Mouse (Mus musculus) layer of hippocampus, postnatal 14 days (tissue): ENCODE data around the gene Sfn. TPM values are rescaled to one million over a fixed set of nuclear protein-coding genes. Genes with fewer than 3 reads are reported as not detected.
"Not testable (repeated sequence)": the region's sequence is repeated elsewhere in the genome, so short reads cannot be mapped to it uniquely, and the experiment has no call there.

ENCODE experiments used
- DNase-seq, 2 experiments: peaks; one replicate each; pipeline ENCODE4 v3.0.0; 2021 to 2022; ENCODE audit warnings: low spot score in 2 of 2, mixed read lengths in 1 of 2
- long read RNA-seq, 2 experiments: library from polyadenylated mRNA; stranded (forward); transcript quantifications; one replicate each; pipeline ENCODE4 v2.0.0; 2021
- total RNA-seq, 2 experiments: library from RNA; stranded (reverse); gene quantifications; 2 replicates each; pipeline ENCODE4 v1.2.3; 2021

Gene Sfn
- 1 to 10 TPM; 1.2 to 1.5 TPM for total RNA-seq
- long read RNA-seq, experiment 1 = 0 reads
- long read RNA-seq, experiment 2 = 0 reads

- no peak for DNase-seq
Measured at GRCm38 (mm10) chr4:133601721-133602218, at the start of gene Sfn. Gene Sfn (minus strand): TSS chr4:133602168.

GRCm38 (mm10) chr4:133651445-133651844 lies 49.5 kb upstream of the Sfn start:
- DNase-seq = no peak

DNA sequence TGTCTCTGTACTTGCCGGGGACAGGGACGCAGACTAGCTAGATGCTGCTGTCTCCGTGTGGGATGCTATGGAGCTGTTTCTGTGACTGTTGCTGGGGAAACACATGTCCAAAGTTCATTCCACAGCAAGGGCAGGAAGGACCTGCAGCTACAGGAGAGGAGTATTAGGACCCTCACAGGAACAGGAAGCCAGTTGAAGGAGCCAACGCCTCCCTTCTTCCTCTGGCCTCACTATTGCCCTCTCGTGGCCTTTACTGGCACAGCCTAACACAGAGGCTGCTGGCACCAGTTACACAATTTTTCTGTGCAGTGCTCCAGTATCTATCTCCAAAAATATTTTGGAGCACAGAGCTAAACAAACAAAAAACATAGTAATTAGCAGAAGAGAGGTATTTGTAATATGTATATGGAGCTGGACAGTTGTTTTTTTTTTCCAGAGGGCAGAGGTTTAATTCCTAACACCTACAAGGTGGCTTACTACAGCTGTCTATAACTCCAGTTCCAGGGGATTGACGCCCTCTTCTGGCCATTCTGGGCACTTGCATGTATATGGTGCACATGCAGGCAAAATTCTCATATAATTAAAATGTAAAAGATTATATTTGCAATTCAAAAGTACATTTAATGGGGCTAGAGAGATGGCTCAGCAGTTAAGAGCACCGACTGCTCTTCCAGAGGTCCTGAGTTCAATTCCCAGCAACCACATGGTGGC lies 48.2 kb upstream of the Sfn start, which contains the start of gene Zdhhc18:
Zdhhc18 (minus strand) TSS at position 166 of the 711 bp plus-strand sequence.
- DNase-seq = peak; percentile 76 to 83

GRCm38 (mm10) chr4:133649464-133649863 lies 47.5 kb upstream of the Sfn start:
- not testable (repeated sequence) for DNase-seq

- DNase-seq = no peak
Measured at GRCm38 (mm10) chr4:133645680-133646079, 43.7 kb upstream of the Sfn start.

DNA sequence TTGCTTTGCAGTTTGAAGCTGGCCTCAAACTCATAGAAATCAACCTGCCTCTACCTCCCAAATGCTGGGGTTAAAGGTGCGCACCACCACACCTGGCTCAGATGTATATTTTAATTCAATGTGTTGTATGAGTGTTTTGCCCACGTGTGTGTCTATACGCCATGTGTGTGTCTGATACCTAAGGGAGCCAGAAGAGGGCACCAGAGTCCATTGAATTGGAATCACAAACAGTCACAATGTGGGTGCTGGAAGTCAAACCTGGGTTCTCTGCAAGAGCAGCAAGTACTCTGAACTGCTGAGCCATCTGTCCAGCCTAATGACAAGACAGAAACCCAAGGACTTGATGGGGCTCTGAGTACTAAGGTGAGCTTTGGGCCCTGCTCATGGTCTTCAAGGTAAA lies 43.2 kb upstream of the Sfn start:
- no peak for DNase-seq

GRCm38 (mm10) chr4:133634043-133634410 lies 32.1 kb upstream of the Sfn start:
- DNase-seq = no peak

DNA sequence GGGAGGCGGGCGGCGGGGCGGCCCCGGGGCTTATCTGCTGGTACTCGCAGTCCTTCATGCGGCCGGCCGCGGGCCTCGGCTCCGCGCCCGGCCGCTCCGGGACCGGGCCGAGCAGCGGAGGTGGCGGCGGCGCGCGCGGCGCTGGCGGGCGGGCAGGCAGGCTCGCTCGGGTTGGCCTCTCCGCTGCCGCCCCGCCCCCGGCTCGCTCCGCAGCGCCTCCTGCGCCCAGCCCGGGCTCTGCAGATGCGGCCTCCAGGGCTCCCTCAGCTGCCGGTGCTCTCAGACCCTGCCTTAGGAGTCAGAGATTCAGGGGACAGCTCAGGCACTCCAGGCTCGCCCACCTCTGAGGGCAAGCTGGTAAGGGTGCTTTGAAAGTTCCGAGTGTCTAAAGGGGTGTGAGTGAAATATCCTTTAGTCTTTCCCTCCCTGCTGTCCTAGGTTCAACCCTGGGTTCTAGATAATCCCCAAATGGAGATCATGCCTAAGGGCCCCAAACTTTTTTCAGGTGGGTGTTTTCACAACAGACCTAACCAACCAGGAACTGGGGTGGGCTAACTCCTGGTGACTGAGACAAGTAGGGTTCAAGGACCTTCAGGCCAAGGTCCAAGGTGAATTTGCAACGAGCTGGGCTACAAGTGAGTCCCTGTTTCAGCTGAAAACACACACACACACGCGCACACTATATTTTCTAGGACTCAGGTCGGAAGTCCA lies 31.5 kb upstream of the Sfn start:
- DNase-seq = peak; percentile 82 to 84

- DNase-seq = no peak
Measured at GRCm38 (mm10) chr4:133632483-133633327, 30.7 kb upstream of the Sfn start.

DNA sequence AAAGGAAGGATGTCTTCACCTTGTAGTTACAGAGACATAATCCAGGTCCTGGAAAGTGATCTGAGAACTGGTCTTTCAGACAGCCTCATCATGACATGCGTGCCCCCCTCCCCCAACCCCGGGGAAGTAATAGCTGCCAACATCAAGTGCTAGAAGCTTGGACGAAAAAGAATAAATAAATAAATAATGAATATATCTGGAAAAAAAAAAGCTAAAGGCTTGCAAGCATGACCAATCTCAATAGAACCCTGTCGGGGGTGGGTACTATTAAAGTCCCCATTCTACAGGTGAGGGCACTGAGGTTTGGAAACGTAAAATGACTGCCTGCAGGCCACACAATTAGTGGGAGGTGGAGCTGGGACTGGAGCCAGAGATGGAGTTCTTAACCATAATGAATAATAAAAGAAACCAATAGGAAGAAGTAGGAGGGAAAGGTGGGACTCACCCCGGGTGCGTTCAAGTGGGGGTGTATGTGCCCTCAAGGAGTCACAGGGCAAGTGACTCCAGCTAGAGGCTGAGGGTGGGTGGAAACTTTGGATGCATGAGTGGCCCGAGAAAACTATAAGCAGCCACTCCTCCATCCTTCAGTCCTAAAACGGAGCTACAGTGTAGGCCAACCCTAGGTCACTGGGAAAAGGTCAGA lies 29.9 kb upstream of the Sfn start:
- DNase-seq = no peak

- no peak for DNase-seq
Measured at GRCm38 (mm10) chr4:133631071-133631768, 29.3 kb upstream of the Sfn start.

DNA sequence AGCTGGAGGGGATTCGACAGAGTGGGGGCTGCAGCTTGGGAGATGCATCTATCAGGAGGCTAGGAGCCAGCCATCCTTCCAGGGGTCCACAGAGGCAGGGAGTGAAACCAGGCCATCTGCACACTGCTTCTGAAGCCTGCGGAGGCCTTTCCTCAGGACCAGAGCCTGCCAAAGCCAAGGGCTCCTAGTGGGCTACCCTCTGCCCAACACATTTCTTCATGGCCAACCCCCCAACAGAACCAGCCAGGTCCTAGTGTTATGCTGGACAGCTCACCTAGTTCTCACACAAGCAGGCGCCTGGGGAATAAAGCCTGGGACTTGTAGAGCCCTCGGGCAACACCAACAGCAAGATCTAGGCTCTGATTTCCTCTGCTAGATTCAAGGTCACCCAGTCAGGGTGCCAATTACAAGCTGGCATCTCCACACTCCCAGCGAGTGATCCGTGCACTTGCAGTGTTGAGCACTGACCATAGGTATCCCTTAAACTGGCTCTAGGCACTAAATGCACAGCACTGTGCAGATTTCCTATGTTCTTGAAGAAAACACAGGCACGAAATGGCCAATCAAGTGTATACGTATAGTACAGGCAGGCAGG lies 28.5 kb upstream of the Sfn start:
- no peak for DNase-seq

GRCm38 (mm10) chr4:133629191-133629590 lies 27.2 kb upstream of the Sfn start:
- DNase-seq = no peak

DNA sequence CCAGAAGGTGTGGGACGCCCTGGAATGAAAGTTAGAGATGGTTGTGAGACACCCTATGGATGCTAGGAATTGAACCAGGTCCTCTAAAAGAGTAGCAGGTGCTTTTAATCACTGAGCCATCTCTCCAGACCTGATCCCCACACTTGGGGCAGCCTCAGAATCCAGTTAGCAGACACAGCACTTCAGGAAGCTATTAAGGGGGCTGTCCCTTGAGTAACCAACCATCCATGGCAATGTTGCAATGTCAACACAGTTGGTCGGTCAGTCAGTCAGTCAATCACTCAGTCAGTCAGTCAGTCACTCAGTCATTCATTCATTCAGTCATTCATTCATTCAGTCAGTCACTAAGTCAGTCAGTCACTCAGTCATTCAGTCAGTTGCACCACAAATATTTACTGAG lies 26.5 kb upstream of the Sfn start:
- DNase-seq = no peak

DNA sequence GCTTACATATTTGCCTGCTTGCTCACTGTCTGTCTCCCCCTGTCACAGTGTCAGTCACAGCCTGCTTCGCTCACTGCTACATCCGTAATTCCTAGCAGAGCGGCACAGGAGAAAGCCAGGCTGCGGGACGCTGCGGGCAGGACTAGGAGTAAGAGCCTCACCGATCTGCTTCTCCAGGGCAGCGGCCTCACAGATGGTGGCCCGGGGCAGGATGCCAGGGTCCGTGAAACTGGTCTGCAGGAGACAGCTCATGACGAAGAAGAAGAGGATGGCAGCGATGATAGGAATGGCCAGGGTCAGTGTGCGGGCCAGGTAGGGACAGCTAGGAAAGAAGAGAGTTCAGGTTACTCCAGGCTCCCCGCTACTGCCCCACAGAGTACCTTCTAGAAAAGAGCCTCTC lies 25.1 kb upstream of the Sfn start:
- no peak for DNase-seq

- DNase-seq = no peak
Measured at GRCm38 (mm10) chr4:133626621-133627020, 24.7 kb upstream of the Sfn start.

DNA sequence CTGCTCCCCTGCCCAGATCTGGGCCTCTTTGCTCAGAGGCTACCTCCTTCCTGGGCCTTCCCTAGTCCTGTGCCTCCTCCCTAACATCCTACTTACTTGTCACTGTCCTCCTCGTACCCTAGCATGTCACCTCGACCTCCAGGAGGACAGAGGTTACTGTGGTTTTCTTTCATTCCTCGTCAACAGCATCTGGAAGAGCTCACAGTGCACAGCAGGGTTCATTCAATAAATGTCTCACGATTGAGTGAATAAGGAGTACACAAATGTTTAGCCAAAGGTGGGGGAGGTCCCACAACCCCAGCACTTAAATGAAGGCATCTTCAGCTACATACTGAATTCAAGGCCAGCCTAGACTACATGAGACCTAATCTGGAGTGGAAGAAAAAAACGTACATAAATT lies 24.3 kb upstream of the Sfn start:
- no peak for DNase-seq

DNA sequence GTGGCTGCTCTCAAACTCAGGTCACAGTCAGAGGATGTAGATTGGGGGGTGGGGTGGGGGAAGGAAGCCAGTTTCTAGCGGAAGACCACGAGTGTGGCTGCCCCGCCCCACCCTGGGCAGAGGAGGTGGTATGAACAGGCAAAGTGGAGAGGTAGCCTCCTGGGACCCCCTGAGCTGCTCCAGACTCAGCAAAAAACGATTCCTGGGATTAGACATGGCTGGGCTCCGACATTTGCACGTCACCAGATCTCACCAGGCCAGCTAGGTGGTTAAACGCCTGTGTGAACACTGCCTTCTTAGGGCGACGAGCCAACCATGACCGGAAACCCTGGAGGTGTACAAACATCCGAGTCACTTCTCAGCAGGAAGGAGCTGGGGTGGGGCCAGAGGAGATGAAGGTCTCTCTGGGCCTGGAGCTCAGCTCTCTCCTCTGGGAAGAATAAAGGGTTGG lies 23.7 kb upstream of the Sfn start:
- no peak for DNase-seq

- DNase-seq = no peak
Measured at GRCm38 (mm10) chr4:133624830-133625229, 22.9 kb upstream of the Sfn start.

GRCm38 (mm10) chr4:133622161-133622695 lies 20.3 kb upstream of the Sfn start:
- no peak for DNase-seq
